Mouse (Mus musculus) kidney, adult 18-20 months (tissue): ENCODE results near the gene Tfrc.

Experiments
- DNase-seq: peaks from one replicate; pipeline ENCODE4 v3.0.0; 2021

The Tfrc gene

GRCm38 (mm10) chr16:32608712-32609400 is at the start of gene Tfrc:
Tfrc (plus strand) TSS chr16:32608920.
- peak; percentile 96 for DNase-seq

DNA sequence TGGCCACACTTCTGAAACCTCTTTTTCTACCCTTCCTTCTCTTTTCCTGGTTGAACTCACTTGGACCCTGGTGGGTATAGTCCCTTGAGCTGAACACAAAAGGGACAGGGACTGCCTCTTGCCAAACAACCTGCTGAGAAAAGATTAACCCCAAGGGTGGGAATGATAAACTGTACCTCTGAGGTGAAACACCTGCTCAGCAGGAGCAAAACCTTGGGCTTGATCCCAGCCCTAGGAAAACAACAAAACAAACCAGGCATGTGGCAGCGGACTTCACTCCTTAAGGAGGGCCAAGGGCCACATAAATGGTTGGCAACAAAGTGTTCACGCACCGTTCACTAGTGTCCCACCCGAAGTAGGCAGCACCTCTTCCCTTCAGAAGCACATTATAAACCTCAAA is 49.2 kb upstream of the Tfrc start:
- no peak for DNase-seq

GRCm38 (mm10) chr16:32563056-32563793 is 45.5 kb upstream of the Tfrc start:
- DNase-seq: no peak

DNA sequence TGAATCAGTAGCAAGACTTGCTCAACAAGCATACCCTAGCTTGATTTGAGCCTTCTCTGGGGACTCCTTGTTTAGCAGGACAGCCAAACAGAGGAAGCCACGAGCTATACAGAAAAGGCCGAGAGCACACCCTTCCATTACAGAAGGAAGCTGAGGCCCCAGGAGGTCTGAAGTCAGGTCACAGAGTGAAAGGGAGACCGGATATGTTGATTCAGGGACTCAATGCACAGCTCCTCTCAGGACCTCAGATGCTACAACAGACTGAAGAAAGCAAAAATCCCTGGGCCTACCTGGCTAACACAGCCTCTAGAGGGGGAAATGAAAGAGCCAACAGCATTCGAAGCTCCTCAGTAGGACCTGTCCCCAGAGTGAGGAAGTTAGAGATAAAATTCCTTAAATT is 41.4 kb upstream of the Tfrc start:
- DNase-seq: no peak

GRCm38 (mm10) chr16:32568401-32568800 is 40.3 kb upstream of the Tfrc start:
- DNase-seq: no peak

GRCm38 (mm10) chr16:32570042-32570441 is 38.7 kb upstream of the Tfrc start:
- DNase-seq: no peak

- DNase-seq: no peak
These were observed 36.2 kb upstream of the Tfrc start for GRCm38 (mm10) chr16:32572528-32572927.

DNA sequence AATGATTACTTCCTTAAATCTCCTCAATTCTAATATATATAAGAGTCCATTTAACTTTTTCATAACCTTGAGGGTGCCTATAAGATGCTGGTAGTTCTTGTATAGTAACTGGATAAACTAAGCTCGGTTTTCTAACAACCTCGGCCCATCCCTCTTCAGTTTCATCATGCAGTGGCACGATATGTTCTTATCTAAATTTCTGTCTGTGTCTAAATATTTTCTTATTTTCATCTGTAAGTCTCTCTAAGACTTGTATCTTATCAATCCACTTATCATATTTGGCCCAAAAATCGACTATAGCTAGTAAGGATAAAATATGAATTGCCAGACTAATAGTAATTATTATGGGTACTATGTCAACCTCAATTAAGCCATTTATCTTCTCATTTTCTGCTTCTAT is 22.2 kb upstream of the Tfrc start:
- DNase-seq: no peak

- no peak for DNase-seq
These were observed 20.2 kb upstream of the Tfrc start for GRCm38 (mm10) chr16:32588568-32588967.

DNA sequence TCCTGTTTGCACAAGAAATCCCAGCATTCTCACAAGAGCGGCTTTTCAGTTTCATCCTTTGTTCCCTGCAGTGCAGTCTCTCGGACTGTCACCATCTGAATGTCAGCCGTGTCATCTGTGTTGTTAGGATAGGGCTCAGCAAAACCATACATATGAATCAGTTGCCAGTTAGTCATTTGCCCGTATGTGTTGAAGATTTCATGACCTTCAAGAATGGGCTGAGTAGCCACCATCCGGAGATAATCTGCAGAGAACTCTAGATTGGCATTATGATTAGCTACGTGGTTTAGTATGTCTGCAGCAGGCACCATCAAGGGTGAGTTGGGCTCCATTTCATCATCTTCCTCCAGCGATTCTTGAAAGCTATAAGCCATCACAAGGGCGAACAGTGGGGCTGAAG is 17.2 kb upstream of the Tfrc start:
- DNase-seq: no peak

DNA sequence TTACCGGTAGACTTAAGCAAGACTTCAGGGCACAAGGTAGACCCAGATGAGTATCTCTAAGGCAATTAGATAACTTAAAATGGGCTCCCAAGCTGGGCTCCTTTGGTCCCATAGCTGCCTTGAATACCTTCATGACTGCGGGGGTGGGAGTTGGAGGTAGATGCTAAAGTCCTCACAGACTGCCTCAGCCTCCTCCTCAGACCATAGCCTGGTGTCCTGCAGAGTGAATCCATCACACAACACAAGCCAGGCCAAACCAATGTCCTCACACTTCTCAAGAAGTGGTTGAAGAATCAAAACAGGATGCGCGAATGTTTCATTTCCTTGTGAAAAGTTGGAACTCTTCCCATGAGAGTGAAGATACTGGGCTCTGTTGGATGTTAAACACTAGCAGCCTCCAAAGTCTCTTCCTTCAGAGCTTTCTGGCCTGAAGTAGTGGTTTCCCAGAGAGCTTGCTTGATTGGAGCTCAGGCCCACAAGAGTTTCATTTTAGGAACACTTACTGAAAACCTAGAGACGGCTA is 15.4 kb upstream of the Tfrc start:
- no peak for DNase-seq

DNA sequence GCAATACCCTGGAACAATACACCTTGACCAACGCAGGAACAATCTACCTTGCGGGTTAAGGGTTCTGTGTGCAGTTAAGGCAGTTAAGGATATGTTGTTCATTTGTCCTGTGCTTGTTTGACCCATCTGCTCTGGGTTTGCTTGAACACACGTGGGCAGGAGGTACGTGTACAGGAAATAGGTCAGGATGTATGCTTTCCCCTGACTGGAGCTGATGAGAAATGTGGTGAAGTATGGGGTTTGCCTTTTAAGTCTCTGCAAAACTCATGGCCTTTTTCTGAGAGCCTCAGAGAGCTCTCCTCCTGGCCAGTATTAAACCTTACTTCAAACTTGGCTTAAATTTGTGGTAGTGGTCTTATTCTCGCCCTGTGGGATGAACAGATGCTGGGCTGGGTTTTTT is 14.8 kb upstream of the Tfrc start:
- no peak for DNase-seq

DNA sequence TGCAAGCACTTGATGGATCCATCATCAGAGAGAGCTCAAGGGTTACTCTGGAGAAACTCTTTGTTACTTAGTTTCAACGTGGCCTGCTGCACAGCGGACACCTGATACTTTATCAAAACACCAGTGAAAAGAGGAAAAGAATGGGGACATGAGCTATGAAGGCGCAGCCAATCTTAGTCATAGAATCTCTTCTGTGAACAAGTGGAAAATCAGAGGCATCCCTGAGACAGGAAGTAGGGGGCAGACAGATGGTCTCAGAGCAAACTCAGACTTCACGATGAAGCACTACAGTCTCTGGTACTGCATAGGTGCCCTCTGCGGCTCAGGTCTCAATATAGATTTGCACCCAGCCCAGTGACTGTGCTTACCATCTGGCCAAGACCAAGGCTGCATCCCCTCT is 14.0 kb upstream of the Tfrc start:
- no peak for DNase-seq

GRCm38 (mm10) chr16:32595142-32595855 is 13.4 kb upstream of the Tfrc start:
- no peak for DNase-seq

GRCm38 (mm10) chr16:32597909-32598381 is 10.8 kb upstream of the Tfrc start:
- DNase-seq: no peak

DNA sequence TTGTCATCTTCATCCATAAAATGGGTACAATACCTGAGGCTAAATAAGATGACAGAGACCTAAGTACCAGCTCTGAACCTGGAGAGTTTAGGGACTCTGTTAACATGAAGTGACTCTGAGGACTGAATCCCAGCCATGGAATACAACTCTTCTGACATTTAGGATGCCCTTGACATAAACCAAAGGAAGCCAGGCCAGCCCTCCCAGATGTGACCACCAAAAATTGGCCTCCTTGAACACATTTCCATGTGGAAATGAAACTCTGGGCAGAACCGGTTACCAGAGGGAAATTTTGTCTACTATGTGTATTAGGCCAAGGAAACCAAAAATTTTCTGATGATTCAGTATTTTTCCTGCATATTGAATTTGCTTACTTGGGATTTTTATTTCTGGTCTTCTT is 9.6 kb upstream of the Tfrc start:
- DNase-seq: no peak

DNA sequence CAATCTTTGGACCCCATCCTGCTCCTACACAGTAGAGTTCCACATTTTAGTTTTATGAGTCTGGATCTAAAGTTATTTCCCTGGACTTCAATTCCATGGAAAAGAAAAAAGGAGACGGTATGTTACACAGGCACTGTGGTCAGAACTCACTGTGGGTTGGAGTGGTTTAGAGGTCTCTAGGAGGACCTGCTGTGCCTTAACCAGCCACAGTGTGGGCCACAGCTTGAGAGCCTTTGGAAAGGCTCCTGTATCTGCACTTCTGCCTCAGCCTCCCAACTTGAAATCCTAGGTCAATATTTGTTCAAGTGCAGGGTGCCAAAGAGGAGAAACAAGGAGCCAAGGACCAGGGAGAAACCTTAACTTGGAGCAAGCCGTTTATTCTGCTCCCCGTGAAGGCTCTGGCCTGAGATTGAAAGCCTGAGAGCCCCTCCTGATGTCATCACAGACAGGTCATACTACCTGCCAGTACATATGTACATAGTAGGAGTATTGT is 6.5 kb upstream of the Tfrc start:
- no peak for DNase-seq

- DNase-seq: peak; percentile 10
These were observed 967 bp upstream of the Tfrc start for GRCm38 (mm10) chr16:32607562-32608343.

DNA sequence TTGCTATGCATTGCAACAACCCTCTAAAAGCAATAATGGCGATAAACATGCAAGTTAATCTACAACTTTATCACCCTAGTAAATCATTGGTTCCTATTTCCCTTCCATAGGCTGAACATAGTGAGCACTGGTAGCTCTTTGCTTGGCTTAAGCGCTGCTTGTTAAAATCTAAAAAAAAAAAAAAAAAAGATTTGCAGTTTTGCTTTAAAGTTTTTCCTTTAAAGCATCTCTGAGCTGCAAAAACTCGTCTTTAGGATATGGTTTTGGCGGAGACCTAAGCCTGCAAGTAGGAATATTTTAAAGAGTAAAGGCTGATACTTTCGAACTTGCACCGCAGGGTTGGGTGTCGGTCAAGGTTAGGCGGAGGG is 392 bp upstream of the Tfrc start:
- no peak for DNase-seq

GRCm38 (mm10) chr16:32609401-32609779 is 670 bp downstream of the Tfrc start:
- no peak for DNase-seq

DNA sequence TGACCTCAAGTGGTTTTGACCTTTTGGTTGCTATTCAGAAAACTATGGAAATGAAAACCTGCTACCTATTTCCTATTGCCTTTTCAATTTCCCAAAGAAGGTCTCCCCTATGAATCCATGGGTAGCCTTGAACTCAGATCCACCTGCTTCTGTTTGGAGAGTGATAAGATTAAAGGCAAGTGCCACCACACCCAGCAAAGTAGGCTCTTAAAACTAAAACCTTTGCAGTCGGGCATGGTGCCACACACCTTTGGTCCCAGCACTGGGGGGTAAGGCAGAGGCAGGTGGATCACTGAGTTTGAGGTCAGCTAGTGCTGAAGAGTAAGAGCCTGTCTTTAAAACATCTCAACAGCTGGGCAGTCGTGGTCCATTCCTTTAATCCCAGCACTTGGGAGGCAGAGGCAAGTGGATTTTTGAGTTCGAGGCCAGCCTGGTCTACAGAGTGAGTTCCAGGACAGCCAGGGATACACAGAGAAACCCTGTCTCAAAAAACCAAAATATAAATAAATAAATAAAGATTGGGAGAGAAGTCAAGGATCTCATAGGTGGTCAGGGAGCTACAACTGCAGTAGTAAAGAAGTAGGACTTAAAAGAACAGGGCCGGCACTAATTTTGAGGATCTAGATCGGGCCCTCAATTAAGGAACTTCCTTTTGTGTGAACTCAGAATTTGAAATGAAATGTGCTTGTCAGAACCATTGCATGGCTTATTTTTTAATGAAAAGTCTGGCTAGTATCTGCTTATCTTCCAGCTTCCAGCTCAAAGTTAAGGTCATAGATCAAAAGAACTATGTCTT is 1.9 kb downstream of the Tfrc start:
- peak; percentile 50 for DNase-seq

DNA sequence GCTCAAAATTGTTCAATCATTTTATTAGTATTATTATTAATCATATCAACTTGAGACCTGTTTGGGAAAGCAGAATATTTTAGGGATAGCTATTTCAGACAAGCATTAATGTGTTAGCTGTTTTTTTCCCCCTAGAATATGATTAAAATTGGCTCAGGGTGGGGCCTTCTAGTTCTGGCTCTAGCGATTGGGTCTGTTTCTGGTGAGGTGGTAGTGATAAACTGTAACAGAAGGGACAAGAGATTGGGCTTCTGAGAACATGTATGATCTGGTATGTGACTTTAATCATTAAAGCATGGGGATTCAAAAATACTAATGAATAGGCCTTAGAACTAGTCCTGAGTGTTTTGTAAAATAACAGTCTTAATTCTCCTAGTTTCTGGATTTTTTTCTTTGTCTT is 3.3 kb downstream of the Tfrc start:
- no peak for DNase-seq
